ENCODE assay signal across 24 mouse cellular contexts in genomic region chr1:106664978-106665377, GRCm38 (mm10). TPM values are rescaled to one million over a fixed set of nuclear protein-coding genes. Genes with fewer than 3 reads are reported as not detected.
DNase-seq lines count a peak whose midpoint lies in the region; ATAC-seq and TF ChIP-seq lines count a peak whose summit lies in the region.
"Had no signal": no experiment of that assay in that cellular context is flagged by ENCODE, and none has a peak within 500 bp of the region (broad histone marks: within the 10 kb centered on the region; RNA-seq: fewer than 3 reads in every experiment).

No protein-coding gene starts in this region.

- no peak for DNase-seq in lung, postnatal 0 days (ENCODE audit: low spot score)
- DNase-seq in lung, postnatal 36 days, result no peak
- peak; percentile 8 for DNase-seq in T-cell, adult 2 months (ENCODE audit: low spot score)
- no peak for DNase-seq in stomach, postnatal 0 days (ENCODE audit: low spot score)
- no peak for DNase-seq in adrenal gland, adult 18-20 months (ENCODE audit: low spot score in 2 of 2)
- DNase-seq: adrenal gland, postnatal 10 days; B cell, adult 2 months; cerebellum, adult 11 months; cerebellum, adult 8-10 months; cerebellum, postnatal 14 days; gastrocnemius, adult 2 months; gastrocnemius, postnatal 25 days; heart, adult 11 months; heart, postnatal 10 days; heart, postnatal 4 days had no signal

- H3K4me2 ChIP-seq in lung, postnatal 0 days (replicated peaks; ENCODE audit: low read depth, low read length), result no peak overlapping the region
- no peak overlapping the region for H3K4me2 ChIP-seq in stomach, postnatal 0 days (replicated peaks; ENCODE audit: low read depth)
- H3K4me2 ChIP-seq: embryonic facial prominence, embryonic 12.5 days; forebrain, embryonic 12.5 days; hindbrain, embryonic 12.5 days; intestine, embryonic 15.5 days had no signal

- no peak for ATAC-seq in lung, postnatal 0 days
- peak; percentile 93 for ATAC-seq in granulocyte monocyte progenitor cell, adult 5-6 weeks (replicated peaks; ENCODE audit: poor library complexity, severe bottlenecking)
- no peak for ATAC-seq in stomach, postnatal 0 days (ENCODE audit: low FRiP score, low TSS enrichment)
- ATAC-seq in frontal cortex, adult (ENCODE audit: low TSS enrichment), result no peak
- ATAC-seq: activated CD4-positive, CD25-positive, alpha-beta regulatory T cell, adult 4 months; CD4-positive, CD25-positive, alpha-beta regulatory T cell, adult 4 months; intestine, embryonic 15.5 days had no signal

- no peaks in the 10 kb centered on the region for H3K36me3 ChIP-seq in lung, postnatal 0 days (ENCODE audit: insufficient read depth, low read length)
- no peaks in the 10 kb centered on the region for H3K36me3 ChIP-seq in stomach, postnatal 0 days (ENCODE audit: control insufficient read depth, insufficient read depth, low read length)
- H3K36me3 ChIP-seq: embryonic facial prominence, embryonic 12.5 days; forebrain, embryonic 12.5 days; heart, embryonic 10.5 days; hindbrain, embryonic 12.5 days; intestine, embryonic 15.5 days had no signal

- TF ChIP-seq CTCF in lung, postnatal 0 days (IDR thresholded peaks at IDR 0.05), result peak; percentile 14; the same call in 1 of the 2 replicates
- TF ChIP-seq CTCF in stomach, postnatal 0 days (IDR thresholded peaks at IDR 0.05; ENCODE audit: low read depth), result peak; percentile 20; the same call in 1 of the 2 replicates

- 86% methylated on average over 1 of the region's 1 CpGs for WGBS in lung, postnatal 0 days
- 96% methylated on average over 1 of the region's 1 CpGs for WGBS in stomach, postnatal 0 days

- H3K27ac ChIP-seq in lung, postnatal 0 days (ENCODE audit: low read length), result no peak overlapping the region
- H3K27ac ChIP-seq in stomach, postnatal 0 days (replicated peaks), result no peak overlapping the region
- H3K27ac ChIP-seq: embryonic facial prominence, embryonic 12.5 days; forebrain, embryonic 12.5 days; gastrocnemius, adult 2 months; heart, embryonic 10.5 days; hindbrain, embryonic 12.5 days; intestine, embryonic 15.5 days had no signal

- H3K4me3 ChIP-seq in lung, postnatal 0 days (ENCODE audit: low read depth, low read length), result no peak overlapping the region
- no peak overlapping the region for H3K4me3 ChIP-seq in stomach, postnatal 0 days (ENCODE audit: low read depth, low read length)
- H3K4me3 ChIP-seq: embryonic facial prominence, embryonic 12.5 days; forebrain, embryonic 12.5 days; gastrocnemius, adult 2 months; heart, embryonic 10.5 days; hindbrain, embryonic 12.5 days; intestine, embryonic 15.5 days had no signal

- H3K9ac ChIP-seq in lung, postnatal 0 days (replicated peaks; ENCODE audit: low read depth), result no peak overlapping the region
- no peak overlapping the region for H3K9ac ChIP-seq in stomach, postnatal 0 days (ENCODE audit: low read length)
- H3K9ac ChIP-seq: embryonic facial prominence, embryonic 12.5 days; forebrain, embryonic 12.5 days; hindbrain, embryonic 12.5 days; intestine, embryonic 15.5 days had no signal

- no peaks in the 10 kb centered on the region for H3K27me3 ChIP-seq in lung, postnatal 0 days (replicated peaks; ENCODE audit: insufficient read depth, low read length)
- H3K27me3 ChIP-seq in stomach, postnatal 0 days (ENCODE audit: control insufficient read depth, insufficient read depth, low read length), result no peaks in the 10 kb centered on the region
- H3K27me3 ChIP-seq: embryonic facial prominence, embryonic 12.5 days; forebrain, embryonic 12.5 days; hindbrain, embryonic 12.5 days; intestine, embryonic 15.5 days had no signal

- no peaks in the 10 kb centered on the region for H3K9me3 ChIP-seq in lung, postnatal 0 days (ENCODE audit: low read length)
- H3K9me3 ChIP-seq in stomach, postnatal 0 days (ENCODE audit: control insufficient read depth, low read length), result no peaks in the 10 kb centered on the region
- H3K9me3 ChIP-seq: embryonic facial prominence, embryonic 12.5 days; forebrain, embryonic 12.5 days; heart, embryonic 10.5 days; hindbrain, embryonic 12.5 days; intestine, embryonic 15.5 days had no signal

- TF ChIP-seq EP300 in lung, postnatal 0 days (IDR thresholded peaks at IDR 0.05), result no peak
- no peak for TF ChIP-seq EP300 in stomach, postnatal 0 days (optimal IDR thresholded peaks at IDR 0.05)

- no peaks in the 10 kb centered on the region for H3K4me1 ChIP-seq in lung, postnatal 0 days (ENCODE audit: insufficient read depth, low read depth, low read length)
- no peaks in the 10 kb centered on the region for H3K4me1 ChIP-seq in stomach, postnatal 0 days (replicated peaks; ENCODE audit: control insufficient read depth, insufficient read depth)
- H3K4me1 ChIP-seq: forebrain, embryonic 12.5 days; hindbrain, embryonic 12.5 days had no signal

RNA-seq across cellular contexts. Expression of gene Bcl2, which starts 49.1 kb away (rescaled TPM):
- 5.7 and 7.1 TPM in 2 replicates for polyA plus RNA-seq in lung, postnatal 0 days (2015; fragmentation: Nextera tagmentation; extraction: Ambion mirVana)
- total RNA-seq in granulocyte monocyte progenitor cell, adult 5-6 weeks (2014; fragmentation: Nextera tagmentation), result 44.5 and 49.6 TPM in 2 replicates
- 26.2 and 26.3 TPM in 2 replicates for total RNA-seq in granulocyte monocyte progenitor cell, adult 5-6 weeks (2017)
- polyA plus RNA-seq in stomach, postnatal 0 days (2015; fragmentation: Nextera tagmentation; extraction: Ambion mirVana), result 5.6 and 6.2 TPM in 2 replicates
- 1 to 10 TPM; 5.1 to 6.7 TPM for total RNA-seq in adrenal gland, adult 18-20 months (2021)
